Mouse (Mus musculus) brown adipose tissue, adult 24 weeks (tissue): ENCODE measurements around the gene Hnrnpl. TPM values are rescaled to one million over a fixed set of nuclear protein-coding genes. Genes with fewer than 3 reads are reported as not detected.

Experiments
- H3K27ac ChIP-seq: fragments of 200-500 bp; replicated peaks from 2 replicates; pipeline ENCODE4 v1.5.1; 2012; ENCODE audit warnings: low read depth, mild to moderate bottlenecking, low read length
- H3K4me1 ChIP-seq: fragments of 200-500 bp; 2 replicates; pipeline ENCODE4 v1.6.1; 2012; ENCODE audit warnings: low read length, mixed read lengths; ENCODE audit not compliant: control insufficient read depth, insufficient read depth, insufficient read length
- H3K4me3 ChIP-seq: fragments of 200-500 bp; 2 replicates; pipeline ENCODE4 v1.5.1; 2012; ENCODE audit warnings: low read depth, mild to moderate bottlenecking, low read length, moderate library complexity; ENCODE audit not compliant: insufficient read depth
- polyA plus RNA-seq: library from polyadenylated mRNA; stranded (reverse); fragments of >200 nt; gene quantifications from 2 replicates; pipeline ENCODE4 v1.2.4, GENCODE M21; 2012; ENCODE audit not compliant: missing spikeins, insufficient read depth, insufficient read length

Gene Hnrnpl
- polyA plus RNA-seq, 1 experiment, result 122 TPM

GRCm38 (mm10) chr7:28824941-28825685 is 16.8 kb downstream of the Hnrnpl start, which contains the start of gene Ech1:
Ech1 (plus strand) TSS chr7:28825217.
- Histone ChIP-seq H3K4me1 (peaks cover 22% of the 10 kb centered on the region), H3K27ac (peak within 1 kb of the TSS; percentile 97), H3K4me3 (peak within 1 kb of the TSS; percentile 68)

DNA sequence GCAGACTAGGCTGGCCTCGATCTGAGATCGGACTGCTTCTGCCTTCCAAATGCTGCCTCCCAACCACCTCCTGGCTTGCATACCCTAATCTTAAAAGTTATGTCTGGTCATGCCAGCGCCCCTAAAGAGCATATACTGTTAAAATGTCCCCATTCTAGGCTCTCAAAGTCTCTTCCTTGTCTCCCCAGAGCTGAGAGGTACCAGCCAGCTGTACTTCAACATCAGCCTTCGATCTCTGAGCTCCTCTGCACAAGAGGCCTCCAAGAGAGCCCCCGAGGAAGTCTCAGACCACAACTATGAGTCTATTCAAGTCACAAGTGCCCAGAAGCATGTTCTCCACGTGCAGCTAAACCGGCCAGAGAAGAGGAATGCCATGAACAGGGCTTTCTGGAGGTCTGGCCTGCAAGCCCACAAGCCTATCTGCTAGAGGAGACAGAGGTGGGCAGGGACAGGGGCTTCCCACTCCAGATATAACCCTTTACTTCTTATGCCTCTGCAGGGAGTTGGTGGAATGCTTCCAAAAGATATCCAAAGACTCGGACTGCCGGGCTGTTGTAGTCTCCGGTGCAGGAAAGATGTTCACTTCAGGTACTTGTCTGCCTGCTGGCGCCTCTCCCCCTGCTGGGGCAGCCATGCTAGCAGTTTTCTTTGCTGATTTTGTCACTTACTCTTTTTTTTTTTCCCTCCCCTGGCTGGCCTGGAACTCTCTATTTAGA is 17.5 kb downstream of the Hnrnpl start:
- peak overlapping the region; percentile 96 for H3K27ac ChIP-seq
- peaks cover 17% of the 10 kb centered on the region for H3K4me1 ChIP-seq
- peak overlapping the region; percentile 68 for H3K4me3 ChIP-seq

GRCm38 (mm10) chr7:28826402-28826772 is 18.0 kb downstream of the Hnrnpl start:
- Histone ChIP-seq H3K27ac (peak overlapping the region; percentile 96), H3K4me1 (peaks cover 12% of the 10 kb centered on the region), H3K4me3 (peak overlapping the region; percentile 68)

- Histone ChIP-seq H3K4me1 (peaks cover 11% of the 10 kb centered on the region), H3K27ac (peak overlapping the region; percentile 35; the same call in 1 of the 2 replicates), H3K4me3 (no peak overlapping the region)
Observed at GRCm38 (mm10) chr7:28827338-28827737, 19.0 kb downstream of the Hnrnpl start.

DNA sequence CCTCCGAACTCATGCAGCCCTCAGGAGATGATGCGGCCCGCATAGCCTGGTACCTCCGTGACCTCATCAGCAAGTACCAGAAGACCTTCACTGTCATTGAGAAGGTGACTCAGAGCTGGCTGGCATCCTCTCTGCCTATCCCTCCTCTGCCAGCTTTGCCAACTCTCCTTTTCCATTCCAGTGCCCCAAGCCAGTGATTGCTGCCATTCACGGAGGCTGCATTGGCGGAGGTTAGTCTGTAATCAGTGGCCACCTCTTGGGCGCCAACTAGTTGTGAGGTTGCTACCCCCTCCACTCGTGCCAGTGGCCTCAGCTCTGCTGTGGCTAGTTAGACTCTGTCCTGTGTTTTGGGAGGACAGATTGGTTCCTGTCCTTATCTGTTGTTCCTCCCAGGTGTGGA is 21.5 kb downstream of the Hnrnpl start:
- peaks cover 3% of the 10 kb centered on the region for H3K4me1 ChIP-seq
- peak overlapping the region; percentile 77 for H3K27ac ChIP-seq
- no peak overlapping the region for H3K4me3 ChIP-seq

DNA sequence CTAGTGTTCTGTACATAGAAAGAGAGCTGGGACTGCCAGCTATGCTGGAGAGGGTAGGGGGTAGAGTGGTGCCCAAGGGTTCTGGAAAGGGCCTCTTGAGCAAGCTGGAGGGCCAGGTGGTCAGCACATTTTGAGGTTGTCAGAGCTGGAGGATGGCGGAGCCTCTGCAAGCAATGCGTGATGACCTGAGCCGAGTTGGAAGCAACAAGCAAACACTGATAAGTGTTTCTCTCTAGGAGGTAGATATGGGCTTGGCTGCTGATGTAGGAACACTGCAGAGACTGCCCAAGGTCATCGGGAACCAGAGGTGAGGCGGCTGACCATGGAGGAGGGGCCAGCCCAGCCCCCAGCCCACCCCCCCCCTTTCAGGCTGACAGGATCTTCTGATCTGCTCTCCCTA is 22.6 kb downstream of the Hnrnpl start:
- Histone ChIP-seq H3K4me3 (no peak overlapping the region), H3K4me1 (peaks cover 3% of the 10 kb centered on the region), H3K27ac (0 out of 2 replicates have a peak overlapping the region, but pooled peaks have one; percentile 61)

GRCm38 (mm10) chr7:28831411-28832125 is 23.2 kb downstream of the Hnrnpl start:
- H3K27ac ChIP-seq, result no peak overlapping the region

GRCm38 (mm10) chr7:28832137-28832536 is 23.8 kb downstream of the Hnrnpl start:
- Histone ChIP-seq H3K4me1 (peaks cover 3% of the 10 kb centered on the region), H3K4me3 (no peak overlapping the region), H3K27ac (no peak overlapping the region)

More at GRCm38 (mm10) chr7:28831411-28832125, 23.2 kb downstream of the Hnrnpl start:
- no peak overlapping the region for H3K4me3 ChIP-seq
- peaks cover 3% of the 10 kb centered on the region for H3K4me1 ChIP-seq

DNA sequence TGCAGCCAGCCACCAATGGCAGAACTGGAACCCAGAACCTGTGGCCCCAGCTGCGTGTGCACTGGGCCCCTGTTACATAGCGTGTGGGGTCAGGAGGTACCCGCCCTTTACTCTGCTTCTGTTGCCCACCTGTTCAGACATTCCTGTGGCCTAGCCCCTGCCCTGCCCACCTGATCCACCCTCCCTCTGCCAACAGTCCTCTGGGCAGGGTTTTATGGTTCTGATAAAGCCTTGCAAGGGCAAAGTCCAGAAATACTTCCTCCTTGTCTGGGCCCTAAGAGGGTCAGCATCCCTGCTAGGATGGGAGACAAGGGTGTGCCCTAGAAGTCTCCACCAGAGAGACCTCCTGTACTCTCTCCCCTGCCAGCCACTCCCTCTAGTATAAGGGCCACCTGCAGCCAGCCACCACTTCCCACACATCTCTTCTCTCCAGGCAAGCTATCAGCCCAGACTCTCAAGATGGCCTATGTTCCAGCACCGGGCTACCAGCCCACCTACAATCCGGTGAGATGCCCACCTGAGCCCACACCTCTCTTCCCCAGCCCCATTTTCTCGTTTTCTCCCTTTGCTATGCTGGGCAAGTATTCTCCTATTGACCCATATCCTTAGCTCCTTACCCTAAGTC is 25.5 kb downstream of the Hnrnpl start, which contains the start of gene Lgals4:
Lgals4 (plus strand) TSS at position 132 of the 625 bp plus-strand sequence.
- Histone ChIP-seq H3K4me3 (no peak within 1 kb of the TSS), H3K4me1 (no peaks in the 10 kb centered on the region; the same call in 1 of the 2 replicates), H3K27ac (no peak within 1 kb of the TSS)

- Histone ChIP-seq H3K27ac (no peak overlapping the region), H3K4me1 (no peaks in the 10 kb centered on the region), H3K4me3 (no peak overlapping the region)
Observed at GRCm38 (mm10) chr7:28836936-28837335, 28.6 kb downstream of the Hnrnpl start.

- Histone ChIP-seq H3K4me1 (no peaks in the 10 kb centered on the region), H3K27ac (no peak overlapping the region), H3K4me3 (no peak overlapping the region)
Observed at GRCm38 (mm10) chr7:28838331-28838730, 30.0 kb downstream of the Hnrnpl start.

DNA sequence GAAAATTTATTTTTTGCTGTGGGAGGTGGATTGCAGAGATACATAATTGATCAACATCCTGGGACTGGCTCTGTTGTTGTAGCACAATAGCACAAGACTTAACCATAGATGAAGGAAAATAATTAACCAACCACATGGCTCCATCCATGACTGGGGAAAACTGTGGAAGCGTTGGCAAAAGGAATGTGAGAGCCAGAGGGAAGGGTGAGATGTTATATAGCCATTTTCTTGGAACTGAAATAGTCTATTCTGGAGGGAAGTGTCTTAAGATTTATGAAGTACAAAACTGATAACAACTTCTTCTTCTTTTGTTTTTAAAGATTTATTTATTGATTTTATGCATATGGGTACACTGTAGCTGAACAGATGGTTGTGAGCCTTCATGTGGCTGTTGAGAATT is 38.9 kb downstream of the Hnrnpl start:
- H3K4me3 ChIP-seq, result no peak overlapping the region

DNA sequence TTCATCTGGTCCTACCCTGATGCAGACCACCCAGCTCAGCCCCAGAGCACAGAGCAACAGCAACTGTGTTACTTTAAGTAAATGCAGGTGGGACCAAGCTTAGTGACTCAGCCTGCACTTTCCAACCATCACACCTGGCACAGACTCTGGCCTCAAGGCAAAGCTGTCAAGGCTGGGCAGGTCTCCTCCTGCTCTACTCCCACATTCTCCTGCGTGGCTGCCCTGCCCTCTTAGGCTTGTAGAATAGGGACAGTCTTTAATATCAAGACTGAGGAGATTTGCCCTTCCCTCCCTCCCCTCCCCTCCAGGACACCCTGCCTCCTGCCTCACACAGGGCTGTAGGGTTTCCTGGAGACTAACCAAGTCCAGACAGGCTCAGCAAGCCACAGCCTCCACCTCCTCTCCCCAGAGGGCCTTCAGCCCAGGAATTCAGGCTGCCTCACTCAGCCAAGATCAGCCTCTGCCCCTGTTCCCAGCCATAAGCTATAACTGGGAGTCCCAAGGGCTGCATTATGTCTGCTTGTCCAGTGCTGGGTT is 41.4 kb downstream of the Hnrnpl start:
- no peak overlapping the region for H3K27ac ChIP-seq
- H3K4me1 ChIP-seq, result peaks cover 3% of the 10 kb centered on the region
- no peak overlapping the region for H3K4me3 ChIP-seq

More for the DNA sequence above, 38.9 kb downstream of the Hnrnpl start:
- H3K27ac ChIP-seq, result no peak overlapping the region
- H3K4me1 ChIP-seq, result peaks cover 3% of the 10 kb centered on the region

GRCm38 (mm10) chr7:28850642-28851041 is 42.3 kb downstream of the Hnrnpl start:
- H3K27ac ChIP-seq, result no peak overlapping the region
- no peak overlapping the region for H3K4me3 ChIP-seq
- peaks cover 3% of the 10 kb centered on the region for H3K4me1 ChIP-seq
